Mouse (Mus musculus) retina, embryonic 14.5 days (tissue): ENCODE data around the gene Siah1a.

Source experiments
- DNase-seq: peaks from one replicate; pipeline ENCODE4 v3.0.0-alpha.2; 2015; ENCODE audit warnings: low spot score

The Siah1a gene

GRCm38 (mm10) chr8:86745221-86745934 is at the start of gene Siah1a, which contains the start of gene Gm10638:
Gene Siah1a, minus strand, starts transcription at chr8:86745934.
Gene Gm10638, plus strand, starts transcription at chr8:86745699.
- peak; percentile 72 for DNase-seq

- DNase-seq, result no peak
These were observed 49.0 kb upstream of the Siah1a start for GRCm38 (mm10) chr8:86794716-86795115.

DNA sequence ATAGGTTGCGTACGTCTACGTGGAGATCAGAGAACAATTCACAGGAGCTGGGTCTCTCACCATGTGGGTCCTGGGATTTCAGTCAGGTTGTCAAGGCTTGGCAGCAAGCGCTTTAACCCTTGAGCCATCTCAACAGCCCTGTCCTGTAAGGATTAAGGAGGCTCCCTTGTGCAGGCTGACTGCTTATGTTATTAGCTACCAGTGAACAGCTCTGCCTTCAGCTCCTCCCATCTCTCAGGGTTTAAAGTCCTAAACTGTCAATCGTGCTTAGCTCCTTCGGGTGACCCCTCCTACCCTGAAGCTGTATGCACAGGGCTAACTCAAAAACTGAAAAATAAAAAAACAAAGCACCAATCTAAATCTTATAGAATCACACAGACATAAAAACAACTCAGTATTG is 45.8 kb upstream of the Siah1a start:
- DNase-seq, result peak; percentile 6

- no peak for DNase-seq
These were observed 43.8 kb upstream of the Siah1a start for GRCm38 (mm10) chr8:86789576-86789975.

- DNase-seq, result no peak
These were observed 42.2 kb upstream of the Siah1a start for GRCm38 (mm10) chr8:86787891-86788420.

DNA sequence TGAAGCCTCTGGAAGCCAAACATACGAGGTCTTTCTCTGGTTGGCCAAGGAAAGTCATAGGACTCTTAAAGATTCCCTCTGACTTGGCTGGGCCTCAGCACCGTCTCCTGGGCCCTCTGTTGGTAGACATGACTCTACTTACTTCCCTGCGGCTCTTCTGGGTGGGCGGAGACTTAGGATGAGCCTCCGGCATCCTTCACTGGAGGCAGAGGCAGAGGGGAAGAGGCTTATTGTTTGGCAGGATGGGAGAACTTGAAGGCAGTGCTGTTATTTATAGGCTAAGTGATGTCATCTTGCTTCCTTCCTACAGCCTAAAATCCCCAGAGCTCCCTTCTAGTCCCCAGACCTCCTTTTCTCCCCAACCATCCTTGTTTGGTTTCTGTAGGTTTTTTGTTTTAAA is 40.8 kb upstream of the Siah1a start:
- no peak for DNase-seq

GRCm38 (mm10) chr8:86781094-86781493 is 35.4 kb upstream of the Siah1a start:
- DNase-seq, result no peak

GRCm38 (mm10) chr8:86779207-86779606 is 33.5 kb upstream of the Siah1a start:
- DNase-seq, result no peak

GRCm38 (mm10) chr8:86769945-86770715 is 24.4 kb upstream of the Siah1a start:
- no peak for DNase-seq

GRCm38 (mm10) chr8:86768499-86768898 is 22.8 kb upstream of the Siah1a start:
- no peak for DNase-seq

DNA sequence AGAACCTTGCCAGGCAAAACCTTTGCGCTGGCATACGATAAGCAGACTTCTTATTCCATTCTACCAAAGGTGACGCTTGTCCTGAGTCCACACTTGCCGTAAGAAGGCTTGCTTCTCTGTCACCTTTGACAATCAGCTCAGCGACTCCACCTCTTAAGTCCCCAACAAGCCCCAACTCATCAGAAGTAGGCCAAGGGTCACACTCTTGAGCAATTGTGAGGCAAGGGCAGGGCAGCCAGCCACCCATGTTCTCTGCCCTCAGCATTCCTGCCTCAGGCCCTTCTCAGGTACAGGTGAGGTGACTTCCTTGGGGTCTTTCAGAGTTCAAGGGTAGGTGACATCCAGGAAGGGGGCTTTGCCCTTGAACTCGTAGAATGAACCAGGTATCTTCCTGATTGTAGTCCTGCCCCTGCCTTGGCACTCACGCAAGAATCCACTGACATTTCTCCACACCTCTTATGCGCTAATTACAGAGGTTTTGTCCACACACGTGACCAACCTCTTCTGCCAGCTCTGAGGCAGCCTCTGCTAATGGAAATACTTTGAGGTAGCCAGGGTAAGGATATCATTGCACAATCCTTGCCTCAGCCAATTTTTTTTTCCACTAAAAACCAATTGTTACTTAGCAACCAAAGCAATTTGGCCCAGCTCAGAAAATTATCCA is 20.9 kb upstream of the Siah1a start:
- no peak for DNase-seq

- DNase-seq, result no peak
These were observed 19.9 kb upstream of the Siah1a start for GRCm38 (mm10) chr8:86765669-86766068.

DNA sequence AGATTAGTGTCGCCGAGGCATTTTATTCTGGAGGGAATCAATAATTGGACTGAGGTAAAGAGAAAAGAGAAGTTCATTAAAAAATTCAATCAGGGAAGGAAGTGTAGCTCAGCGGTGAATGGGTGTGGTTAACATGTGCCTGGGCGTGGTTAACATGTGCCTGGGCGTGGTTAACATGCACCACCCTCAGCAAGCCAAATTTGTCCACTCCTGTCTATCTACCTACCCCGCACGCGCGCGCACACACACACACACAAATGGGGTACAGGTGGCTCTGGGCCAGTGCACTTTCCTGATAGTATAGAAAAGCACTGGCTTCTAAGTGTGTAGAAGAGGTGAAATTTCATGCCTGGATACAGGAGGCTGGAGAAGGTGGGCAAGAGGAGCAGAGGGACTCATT is 19.4 kb upstream of the Siah1a start:
- no peak for DNase-seq

DNA sequence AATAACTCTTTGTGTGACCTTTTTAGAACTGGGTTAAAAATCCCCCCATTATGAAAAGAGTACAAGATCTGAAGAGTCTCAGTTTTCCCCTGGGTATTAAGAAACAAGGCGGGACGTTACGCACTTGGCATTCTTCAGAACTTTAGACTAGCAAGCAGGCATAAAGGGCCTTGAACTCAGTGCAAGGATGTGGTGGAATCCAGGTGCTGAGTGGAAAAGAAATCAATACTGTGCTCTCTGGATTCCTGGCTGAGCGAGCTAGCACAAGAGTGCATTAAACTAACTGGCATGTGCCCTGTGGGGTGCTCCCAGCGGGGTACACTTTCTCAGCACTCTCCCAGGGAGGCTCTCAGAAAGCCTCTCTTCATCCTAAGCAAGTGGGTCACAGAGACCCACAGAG is 17.1 kb upstream of the Siah1a start:
- DNase-seq, result no peak

DNA sequence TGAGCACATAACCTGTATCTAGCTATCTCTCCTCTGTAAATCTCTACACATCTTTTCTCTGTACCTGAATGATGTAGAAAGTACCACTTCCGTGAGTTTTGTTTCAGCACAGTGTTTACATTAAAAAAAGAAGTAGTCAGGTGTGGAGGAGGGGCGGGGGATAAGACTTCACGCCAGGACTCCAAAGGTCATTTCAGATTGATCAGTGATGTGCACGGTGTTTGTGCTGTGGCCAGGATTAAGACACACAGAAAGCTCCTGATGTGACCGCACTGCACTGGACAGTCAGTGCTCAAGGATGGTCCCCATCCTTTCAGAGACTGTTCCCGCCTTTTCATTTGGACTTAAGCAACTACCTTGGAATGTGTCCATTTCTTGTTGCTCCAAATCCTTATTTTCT is 15.0 kb upstream of the Siah1a start:
- DNase-seq, result no peak

DNA sequence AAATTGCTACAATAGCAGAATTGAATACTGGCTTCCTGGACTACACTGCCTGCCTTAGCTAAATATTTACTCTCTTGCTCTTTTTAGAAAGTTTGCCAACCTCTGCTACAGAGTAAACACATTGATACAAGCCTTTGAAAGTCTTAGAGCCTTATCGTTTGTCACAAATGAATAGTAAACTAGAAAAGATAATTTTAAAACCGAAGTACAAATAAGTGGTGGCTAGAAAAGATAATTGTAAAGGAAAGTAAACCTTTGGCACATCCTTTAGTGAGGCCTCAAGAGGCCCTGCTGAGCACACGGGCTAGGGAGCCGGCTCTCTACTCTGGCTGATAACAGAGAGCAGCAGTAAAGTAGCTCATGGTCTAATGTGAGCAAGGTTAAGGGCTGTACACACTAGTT is 13.4 kb upstream of the Siah1a start:
- DNase-seq, result no peak

DNA sequence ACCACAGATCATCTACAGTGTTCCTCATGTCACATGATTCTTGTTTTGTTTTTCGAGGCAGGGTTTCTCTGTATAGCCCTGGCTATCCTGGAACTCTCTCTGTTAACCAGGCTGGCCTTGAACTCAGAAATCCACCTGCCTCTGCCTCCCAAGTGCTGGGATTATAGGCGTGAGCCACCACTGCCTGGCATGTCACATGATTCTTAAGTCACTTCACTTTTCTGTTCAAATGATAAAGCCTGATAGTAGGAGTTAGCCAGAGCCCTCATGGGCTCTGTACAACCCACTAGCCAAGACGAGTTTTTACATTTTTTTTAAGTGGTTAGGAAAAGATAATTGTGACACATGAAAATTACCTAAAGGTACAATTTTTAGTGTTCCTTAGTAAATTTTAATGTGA is 12.9 kb upstream of the Siah1a start:
- no peak for DNase-seq

DNA sequence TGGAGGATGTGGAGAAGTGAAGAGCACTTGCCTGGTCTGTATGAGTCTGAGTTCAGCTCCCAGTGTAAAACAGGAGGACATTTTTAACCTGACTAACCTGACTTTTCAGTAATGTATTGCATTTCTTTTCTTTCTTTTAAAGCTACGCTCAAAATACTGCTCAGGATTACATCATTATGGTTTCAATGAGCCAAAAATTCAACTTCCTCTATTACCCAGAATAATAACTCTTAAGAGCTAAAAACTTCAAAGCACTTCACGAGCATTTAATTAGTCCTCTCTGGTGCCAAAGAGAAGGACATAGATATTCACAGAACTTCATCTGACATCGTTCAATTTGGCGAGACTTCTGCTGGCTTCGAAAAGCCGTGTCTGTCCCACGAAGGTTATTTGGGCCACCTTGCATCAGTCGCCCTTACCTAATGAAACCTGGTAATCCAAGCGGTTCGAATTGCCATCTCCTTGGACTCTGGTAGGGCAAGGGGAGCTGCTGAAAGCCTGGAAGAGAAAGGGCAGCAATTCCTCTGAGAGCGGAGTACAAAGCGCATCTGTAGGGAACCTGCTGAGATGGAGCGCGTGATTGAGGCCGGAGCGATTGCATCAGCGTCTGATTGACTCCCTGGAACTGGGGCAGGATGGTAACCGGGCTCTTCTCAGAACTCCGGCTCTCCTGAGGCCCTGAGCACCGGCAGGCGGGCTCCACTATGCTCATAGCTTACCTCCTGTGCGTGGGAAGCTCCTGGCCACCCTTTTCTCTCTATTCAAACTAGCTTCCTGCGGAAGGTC is 11.4 kb upstream of the Siah1a start:
- peak; percentile 66 for DNase-seq

- no peak for DNase-seq
These were observed 4.1 kb upstream of the Siah1a start for GRCm38 (mm10) chr8:86749842-86750241.

- peak; percentile 37 for DNase-seq
These were observed 777 bp upstream of the Siah1a start for GRCm38 (mm10) chr8:86746511-86746910.

GRCm38 (mm10) chr8:86745935-86746441 is 254 bp upstream of the Siah1a start:
- peak; percentile 94 for DNase-seq
